Mouse (Mus musculus): ENCODE results near the gene Gm17359. TPM values are rescaled to one million over a fixed set of nuclear protein-coding genes. Genes with fewer than 3 reads are reported as not detected.

Gene Gm17359
- polyA plus RNA-seq, 1 experiment = 297 TPM

GRCm38 (mm10) chr3:79448421-79448820, 112.0 kb downstream of the Gm17359 start:
- no peaks in the 10 kb centered on the region for H3K27me3 ChIP-seq (ENCODE audit: control insufficient read depth, insufficient read depth, low read length)
- H3K27ac ChIP-seq (ENCODE audit: control insufficient read depth, insufficient read depth, low read depth, low read length) = no peak overlapping the region
- no peak overlapping the region for H3K4me3 ChIP-seq (ENCODE audit: control insufficient read depth, low read depth, low read length)
- no peaks in the 10 kb centered on the region for H3K4me1 ChIP-seq (ENCODE audit: control insufficient read depth, insufficient read depth, low read length)
- TF ChIP-seq POLR2A (IDR thresholded peaks at IDR 0.05; ENCODE audit: control insufficient read depth, low read depth, low read length) (no peak), CTCF (IDR thresholded peaks at IDR 0.05; ENCODE audit: control insufficient read depth, insufficient read depth, insufficient replicate concordance, low read depth, low read length) (no peak)
- H3K36me3 ChIP-seq (ENCODE audit: control insufficient read depth, insufficient read depth, low read length) = no peaks in the 10 kb centered on the region

- Histone ChIP-seq H3K36me3 (ENCODE audit: control insufficient read depth, insufficient read depth, low read length) (no peaks in the 10 kb centered on the region), H3K4me1 (ENCODE audit: control insufficient read depth, insufficient read depth, low read length) (no peaks in the 10 kb centered on the region), H3K27ac (ENCODE audit: control insufficient read depth, insufficient read depth, low read depth, low read length) (no peak overlapping the region), H3K27me3 (ENCODE audit: control insufficient read depth, insufficient read depth, low read length) (no peaks in the 10 kb centered on the region), H3K4me3 (ENCODE audit: control insufficient read depth, low read depth, low read length) (no peak overlapping the region)
- no peak for TF ChIP-seq CTCF (IDR thresholded peaks at IDR 0.05; ENCODE audit: control insufficient read depth, insufficient read depth, insufficient replicate concordance, low read depth, low read length)
These were observed 112.9 kb downstream of the Gm17359 start for GRCm38 (mm10) chr3:79449361-79449760.

- Histone ChIP-seq H3K4me1 (ENCODE audit: control insufficient read depth, insufficient read depth, low read length) (no peaks in the 10 kb centered on the region), H3K4me3 (ENCODE audit: control insufficient read depth, low read depth, low read length) (no peak overlapping the region), H3K27me3 (ENCODE audit: control insufficient read depth, insufficient read depth, low read length) (no peaks in the 10 kb centered on the region), H3K36me3 (ENCODE audit: control insufficient read depth, insufficient read depth, low read length) (no peaks in the 10 kb centered on the region), H3K27ac (ENCODE audit: control insufficient read depth, insufficient read depth, low read depth, low read length) (no peak overlapping the region)
- no peak for TF ChIP-seq POLR2A (IDR thresholded peaks at IDR 0.05; ENCODE audit: control insufficient read depth, low read depth, low read length)
- TF ChIP-seq CTCF (IDR thresholded peaks at IDR 0.05; ENCODE audit: control insufficient read depth, insufficient read depth, insufficient replicate concordance, low read depth, low read length) = no peak
These were observed 116.3 kb downstream of the Gm17359 start for GRCm38 (mm10) chr3:79452696-79453263.

- Histone ChIP-seq H3K4me1 (ENCODE audit: control insufficient read depth, insufficient read depth, low read length) (no peaks in the 10 kb centered on the region), H3K36me3 (ENCODE audit: control insufficient read depth, insufficient read depth, low read length) (no peaks in the 10 kb centered on the region), H3K27ac (ENCODE audit: control insufficient read depth, insufficient read depth, low read depth, low read length) (no peak overlapping the region), H3K27me3 (ENCODE audit: control insufficient read depth, insufficient read depth, low read length) (no peaks in the 10 kb centered on the region), H3K4me3 (ENCODE audit: control insufficient read depth, low read depth, low read length) (no peak overlapping the region)
- TF ChIP-seq POLR2A (IDR thresholded peaks at IDR 0.05; ENCODE audit: control insufficient read depth, low read depth, low read length) (no peak), CTCF (IDR thresholded peaks at IDR 0.05; ENCODE audit: control insufficient read depth, insufficient read depth, insufficient replicate concordance, low read depth, low read length) (no peak)
These were observed 119.3 kb downstream of the Gm17359 start for GRCm38 (mm10) chr3:79455761-79456160.

- H3K4me1 ChIP-seq (ENCODE audit: control insufficient read depth, insufficient read depth, low read length) = no peaks in the 10 kb centered on the region
- no peaks in the 10 kb centered on the region for H3K27me3 ChIP-seq (ENCODE audit: control insufficient read depth, insufficient read depth, low read length)
- H3K27ac ChIP-seq (ENCODE audit: control insufficient read depth, insufficient read depth, low read depth, low read length) = no peak overlapping the region
- H3K36me3 ChIP-seq (ENCODE audit: control insufficient read depth, insufficient read depth, low read length) = no peaks in the 10 kb centered on the region
- no peak overlapping the region for H3K4me3 ChIP-seq (ENCODE audit: control insufficient read depth, low read depth, low read length)
- no peak for TF ChIP-seq CTCF (IDR thresholded peaks at IDR 0.05; ENCODE audit: control insufficient read depth, insufficient read depth, insufficient replicate concordance, low read depth, low read length)
- no peak for TF ChIP-seq POLR2A (IDR thresholded peaks at IDR 0.05; ENCODE audit: control insufficient read depth, low read depth, low read length)
These were observed 122.3 kb downstream of the Gm17359 start for GRCm38 (mm10) chr3:79458651-79459275.

- H3K36me3 ChIP-seq (ENCODE audit: control insufficient read depth, insufficient read depth, low read length) = no peaks in the 10 kb centered on the region; the same call in 1 of the 2 replicates
- TF ChIP-seq POLR2A (IDR thresholded peaks at IDR 0.05; ENCODE audit: control insufficient read depth, low read depth, low read length) (no peak), CTCF (IDR thresholded peaks at IDR 0.05; ENCODE audit: control insufficient read depth, insufficient read depth, insufficient replicate concordance, low read depth, low read length) (no peak)
These were observed 133.0 kb downstream of the Gm17359 start for GRCm38 (mm10) chr3:79469440-79469839.

GRCm38 (mm10) chr3:79472362-79472761, 135.9 kb downstream of the Gm17359 start:
- no peak overlapping the region for H3K4me3 ChIP-seq (ENCODE audit: control insufficient read depth, low read depth, low read length)
- no peak for TF ChIP-seq CTCF (IDR thresholded peaks at IDR 0.05; ENCODE audit: control insufficient read depth, insufficient read depth, insufficient replicate concordance, low read depth, low read length)
- no peak for TF ChIP-seq POLR2A (IDR thresholded peaks at IDR 0.05; ENCODE audit: control insufficient read depth, low read depth, low read length)
- no peaks in the 10 kb centered on the region for H3K4me1 ChIP-seq (ENCODE audit: control insufficient read depth, insufficient read depth, low read length)
- H3K36me3 ChIP-seq (ENCODE audit: control insufficient read depth, insufficient read depth, low read length) = no peaks in the 10 kb centered on the region; the same call in 1 of the 2 replicates
- H3K27ac ChIP-seq (ENCODE audit: control insufficient read depth, insufficient read depth, low read depth, low read length) = no peak overlapping the region
- no peaks in the 10 kb centered on the region for H3K27me3 ChIP-seq (ENCODE audit: control insufficient read depth, insufficient read depth, low read length)

More at GRCm38 (mm10) chr3:79469440-79469839, 133.0 kb downstream of the Gm17359 start:
- Histone ChIP-seq H3K27me3 (ENCODE audit: control insufficient read depth, insufficient read depth, low read length) (no peaks in the 10 kb centered on the region), H3K27ac (ENCODE audit: control insufficient read depth, insufficient read depth, low read depth, low read length) (no peak overlapping the region; the same call in 1 of the 2 replicates), H3K4me3 (ENCODE audit: control insufficient read depth, low read depth, low read length) (no peak overlapping the region), H3K4me1 (ENCODE audit: control insufficient read depth, insufficient read depth, low read length) (no peaks in the 10 kb centered on the region)

Measured in testis, adult 2 months (tissue).